Mouse (Mus musculus) liver, embryonic 15.5 days (tissue): ENCODE measurements around the gene Siglecf. TPM values are rescaled to one million over a fixed set of nuclear protein-coding genes. Genes with fewer than 3 reads are reported as not detected.

Experiments
- ATAC-seq: fragments of 200-750 bp; cut with Nextera tagmentation; 2 replicates; pipeline ENCODE4 v1.8.0; 2017; ENCODE audit warnings: moderate number of reproducible peaks, mild to moderate bottlenecking, moderate library complexity; ENCODE audit not compliant: insufficient read depth
- H3K27ac ChIP-seq: fragments of 300-500 bp; sonication (generic); replicated peaks from 2 replicates; pipeline ENCODE4 v1.5.1; 2015; ENCODE audit warnings: mild to moderate bottlenecking, inconsistent platforms
- H3K27me3 ChIP-seq: fragments of 300-500 bp; sonication (generic); 2 replicates; pipeline ENCODE4 v1.6.1; 2015; ENCODE audit warnings: mild to moderate bottlenecking, inconsistent platforms
- H3K36me3 ChIP-seq: fragments of 300-500 bp; sonication (generic); replicated peaks from 2 replicates; pipeline ENCODE4 v1.6.1; 2015; ENCODE audit warnings: moderate library complexity, mild to moderate bottlenecking, inconsistent platforms
- H3K4me1 ChIP-seq: fragments of 300-500 bp; sonication (generic); replicated peaks from 2 replicates; pipeline ENCODE4 v1.6.1; 2015; ENCODE audit warnings: inconsistent platforms
- H3K4me2 ChIP-seq: fragments of 300-500 bp; sonication (generic); 2 replicates; pipeline ENCODE4 v1.6.1; 2015; ENCODE audit warnings: moderate library complexity, mild to moderate bottlenecking, inconsistent platforms
- H3K4me3 ChIP-seq: fragments of 300-500 bp; sonication (generic); replicated peaks from 2 replicates; pipeline ENCODE4 v1.5.1; 2015; ENCODE audit warnings: mild to moderate bottlenecking, inconsistent platforms
- H3K9ac ChIP-seq: fragments of 300-500 bp; sonication (generic); 2 replicates; pipeline ENCODE4 v1.6.1; 2015; ENCODE audit warnings: moderate library complexity, mild to moderate bottlenecking, inconsistent platforms
- H3K9me3 ChIP-seq: fragments of 300-500 bp; sonication (generic); replicated peaks from 2 replicates; pipeline ENCODE4 v1.6.1; 2016; ENCODE audit warnings: inconsistent platforms
- WGBS: fragments of 180-500 bp; shearing (Covaris S2); methylation state at CpG from one replicate; pipeline ENCODE4 v1.1.7; 2015; ENCODE audit warnings: mixed read lengths; ENCODE audit not compliant: insufficient replicate concordance; 5-methylcytosine and 5-hydroxymethylcytosine counted together
- polyA plus RNA-seq: library from polyadenylated mRNA; unstranded; fragments of >200 nt; fragmentation: Nextera tagmentation; extraction: Ambion mirVana; gene quantifications from 2 replicates; pipeline ENCODE4 v1.2.1, GENCODE M21; 2015

Siglecf gene
- polyA plus RNA-seq = 1.8 TPM in 2 replicates

GRCm38 (mm10) chr7:43351154-43351553, at the start of gene Siglecf:
TSS of gene Siglecf (plus strand) at chr7:43351341.
- Histone ChIP-seq H3K36me3 (no peaks in the 10 kb centered on the region), H3K4me2 (no peak within 1 kb of the TSS), H3K4me1 (peaks cover 20% of the 10 kb centered on the region), H3K9ac (no peak within 1 kb of the TSS), H3K27ac (peak within 1 kb of the TSS; percentile 29; the same call in 1 of the 2 replicates), H3K4me3 (no peak within 1 kb of the TSS), H3K9me3 (no peaks in the 10 kb centered on the region), H3K27me3 (no peaks in the 10 kb centered on the region)
- whole genome bisulfite sequencing = 25% methylated on average over 3 of the region's 3 CpGs
- ATAC-seq = no peak

- Histone ChIP-seq H3K27me3 (no peaks in the 10 kb centered on the region), H3K4me3 (no peak overlapping the region), H3K9me3 (no peaks in the 10 kb centered on the region), H3K9ac (no peak overlapping the region), H3K36me3 (peaks cover 37% of the 10 kb centered on the region), H3K4me2 (no peak overlapping the region), H3K4me1 (peaks cover 26% of the 10 kb centered on the region), H3K27ac (no peak overlapping the region)
- no peak for ATAC-seq
- 29% methylated on average over 3 of the region's 3 CpGs for WGBS
Measured at GRCm38 (mm10) chr7:43305235-43305634, 45.9 kb upstream of the Siglecf start.

- H3K36me3 ChIP-seq = peaks cover 38% of the 10 kb centered on the region
- 0 out of 2 replicates have a peak overlapping the region, but pooled peaks have one; percentile 41 for H3K27ac ChIP-seq
- 61% methylated on average over 2 of the region's 2 CpGs for WGBS
- H3K27me3 ChIP-seq = no peaks in the 10 kb centered on the region
- no peaks in the 10 kb centered on the region for H3K9me3 ChIP-seq
- no peak overlapping the region for H3K9ac ChIP-seq
- peaks cover 55% of the 10 kb centered on the region for H3K4me1 ChIP-seq
- no peak overlapping the region for H3K4me2 ChIP-seq
- no peak for ATAC-seq
- no peak overlapping the region for H3K4me3 ChIP-seq
Measured at GRCm38 (mm10) chr7:43309069-43309468, 42.1 kb upstream of the Siglecf start.

GRCm38 (mm10) chr7:43311632-43312031, 39.5 kb upstream of the Siglecf start:
- Histone ChIP-seq H3K27me3 (no peaks in the 10 kb centered on the region), H3K4me3 (peak overlapping the region; percentile 84), H3K4me1 (peaks cover 51% of the 10 kb centered on the region), H3K4me2 (peak overlapping the region; percentile 88), H3K9ac (no peak overlapping the region), H3K9me3 (no peaks in the 10 kb centered on the region), H3K27ac (0 out of 2 replicates have a peak overlapping the region, but pooled peaks have one; percentile 80), H3K36me3 (peaks cover 35% of the 10 kb centered on the region)
- no peak for ATAC-seq
- 36% methylated on average over 6 of the region's 6 CpGs for WGBS

GRCm38 (mm10) chr7:43312386-43313012, 38.6 kb upstream of the Siglecf start:
- Histone ChIP-seq H3K9me3 (no peaks in the 10 kb centered on the region), H3K36me3 (peaks cover 28% of the 10 kb centered on the region), H3K4me1 (peaks cover 48% of the 10 kb centered on the region), H3K9ac (peak overlapping the region; percentile 72), H3K4me3 (peak overlapping the region; percentile 84), H3K27me3 (no peaks in the 10 kb centered on the region), H3K4me2 (peak overlapping the region; percentile 88), H3K27ac (peak overlapping the region; percentile 80)
- peak; percentile 51 for ATAC-seq
- WGBS = under 1% methylated on average over 32 of the region's 32 CpGs

DNA sequence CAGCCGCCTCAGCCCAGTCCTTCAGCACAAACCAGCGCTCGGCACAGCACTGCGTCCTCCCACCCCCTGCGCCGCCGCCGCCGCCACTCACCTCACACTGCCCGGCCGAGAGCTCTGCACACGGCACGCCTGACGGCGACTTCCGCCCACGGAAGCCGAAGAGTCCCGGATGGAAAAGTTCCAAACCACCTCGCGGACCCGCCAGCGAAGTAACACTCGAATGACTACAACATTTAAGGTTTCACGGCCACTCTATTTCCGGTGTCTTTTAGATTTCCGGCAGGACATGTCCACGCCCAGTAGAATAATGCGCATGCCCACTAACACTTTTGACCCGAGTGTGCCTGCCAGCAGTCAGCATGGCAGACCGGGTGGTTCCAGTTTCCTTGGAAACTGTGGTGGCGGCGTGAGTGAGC, 38.1 kb upstream of the Siglecf start, which contains the start of gene Zfp715:
Gene Zfp715, minus strand, starts transcription at position 282 of the 416 bp plus-strand sequence.
- Histone ChIP-seq H3K4me3 (peak within 1 kb of the TSS; percentile 84), H3K9ac (peak within 1 kb of the TSS; percentile 72), H3K36me3 (peaks cover 23% of the 10 kb centered on the region), H3K27ac (peak within 1 kb of the TSS; percentile 80), H3K4me2 (peak within 1 kb of the TSS; percentile 88), H3K27me3 (no peaks in the 10 kb centered on the region), H3K4me1 (peaks cover 44% of the 10 kb centered on the region), H3K9me3 (no peaks in the 10 kb centered on the region)
- WGBS = 0% methylated on average over 33 of the region's 33 CpGs
- ATAC-seq = peak; percentile 91

- H3K4me2 ChIP-seq = no peak overlapping the region
- H3K4me1 ChIP-seq = no peaks in the 10 kb centered on the region
- no peak overlapping the region for H3K4me3 ChIP-seq
- H3K27ac ChIP-seq = no peak overlapping the region
- WGBS = 49% methylated on average over 10 of the region's 10 CpGs
- H3K36me3 ChIP-seq = no peaks in the 10 kb centered on the region
- no peaks in the 10 kb centered on the region for H3K9me3 ChIP-seq
- H3K27me3 ChIP-seq = no peaks in the 10 kb centered on the region
- ATAC-seq = no peak
- no peak overlapping the region for H3K9ac ChIP-seq
Measured at GRCm38 (mm10) chr7:43326223-43326780, 24.8 kb upstream of the Siglecf start.

DNA sequence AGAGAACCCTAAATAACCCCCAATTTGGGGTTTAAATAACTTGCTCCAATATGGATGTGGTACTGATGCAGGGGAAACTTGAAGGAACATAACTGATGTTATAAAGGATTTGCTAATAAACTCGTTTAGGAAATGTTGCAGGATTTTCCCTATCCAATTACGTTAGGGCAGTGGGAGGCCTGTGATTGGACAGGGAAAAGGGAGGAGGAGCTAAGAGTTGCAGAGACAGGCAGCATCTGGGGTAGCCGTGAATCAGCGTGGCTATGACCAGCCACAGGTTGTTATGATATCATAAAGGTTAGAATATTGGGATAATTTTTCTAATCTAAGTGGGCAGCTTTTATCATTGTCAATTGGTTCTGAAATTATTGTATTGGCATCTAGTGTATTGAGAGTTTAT, 23.0 kb upstream of the Siglecf start:
- no peaks in the 10 kb centered on the region for H3K4me1 ChIP-seq
- WGBS = 48% methylated on average over 4 of the region's 4 CpGs
- no peak overlapping the region for H3K4me3 ChIP-seq
- H3K36me3 ChIP-seq = no peaks in the 10 kb centered on the region
- H3K4me2 ChIP-seq = no peak overlapping the region
- ATAC-seq = no peak
- no peaks in the 10 kb centered on the region for H3K27me3 ChIP-seq
- no peak overlapping the region for H3K9ac ChIP-seq
- H3K27ac ChIP-seq = no peak overlapping the region
- no peaks in the 10 kb centered on the region for H3K9me3 ChIP-seq

DNA sequence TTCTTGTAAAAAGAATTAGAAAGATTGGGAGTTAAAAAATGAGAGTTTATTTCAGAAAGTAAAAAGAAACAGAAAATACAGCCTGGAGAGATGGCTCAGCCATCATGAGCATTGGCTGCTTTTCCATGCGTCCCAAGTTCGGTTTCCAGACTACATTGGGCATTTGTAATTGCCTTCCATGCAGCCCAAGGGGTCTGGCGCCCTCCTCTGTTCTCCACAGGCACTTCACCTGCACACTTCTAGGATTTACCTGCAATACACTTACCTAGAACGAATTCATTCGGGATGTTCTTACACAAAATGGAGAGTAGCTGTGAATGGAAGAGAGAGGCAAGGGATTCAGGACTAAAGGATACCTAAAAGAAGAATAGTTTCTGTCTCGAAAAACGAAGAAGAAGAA, 17.9 kb upstream of the Siglecf start:
- H3K4me2 ChIP-seq = no peak overlapping the region
- no peak overlapping the region for H3K9ac ChIP-seq
- no peaks in the 10 kb centered on the region for H3K27me3 ChIP-seq
- H3K9me3 ChIP-seq = no peaks in the 10 kb centered on the region
- H3K36me3 ChIP-seq = no peaks in the 10 kb centered on the region
- H3K4me3 ChIP-seq = no peak overlapping the region
- H3K4me1 ChIP-seq = no peaks in the 10 kb centered on the region
- H3K27ac ChIP-seq = no peak overlapping the region
- no peak for ATAC-seq
- 24% methylated on average over 5 of the region's 7 CpGs for WGBS

GRCm38 (mm10) chr7:43333899-43334298, 17.2 kb upstream of the Siglecf start:
- H3K9ac ChIP-seq = no peak overlapping the region
- WGBS = 47% methylated on average over 2 of the region's 2 CpGs
- no peaks in the 10 kb centered on the region for H3K4me1 ChIP-seq
- H3K27me3 ChIP-seq = no peaks in the 10 kb centered on the region
- ATAC-seq = no peak
- H3K36me3 ChIP-seq = no peaks in the 10 kb centered on the region
- H3K9me3 ChIP-seq = no peaks in the 10 kb centered on the region
- H3K4me3 ChIP-seq = no peak overlapping the region
- H3K27ac ChIP-seq = no peak overlapping the region
- no peak overlapping the region for H3K4me2 ChIP-seq

DNA sequence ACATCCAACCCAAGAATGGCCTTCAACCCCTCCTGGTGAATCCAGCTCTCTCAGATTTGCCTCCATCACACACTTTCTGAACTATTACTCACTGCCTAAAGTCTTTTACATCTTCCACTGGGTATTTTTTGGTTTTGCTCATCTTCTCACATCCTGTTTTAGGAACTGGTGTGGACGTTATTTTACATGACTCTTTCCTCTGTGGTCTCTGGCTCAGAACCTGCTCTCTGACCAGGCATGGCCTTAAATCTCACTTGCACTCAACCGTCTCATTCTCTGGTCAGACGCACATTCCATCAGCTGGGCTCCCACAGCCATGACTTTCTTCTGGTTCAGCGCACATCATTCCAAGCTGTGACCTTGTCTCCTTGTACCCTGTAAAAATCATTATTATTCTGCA, 10.4 kb upstream of the Siglecf start:
- no peak overlapping the region for H3K4me3 ChIP-seq
- no peaks in the 10 kb centered on the region for H3K4me1 ChIP-seq
- no peaks in the 10 kb centered on the region for H3K9me3 ChIP-seq
- ATAC-seq = no peak
- no peaks in the 10 kb centered on the region for H3K36me3 ChIP-seq
- no peak overlapping the region for H3K27ac ChIP-seq
- H3K4me2 ChIP-seq = no peak overlapping the region
- H3K27me3 ChIP-seq = no peaks in the 10 kb centered on the region
- 56% methylated on average over 4 of the region's 4 CpGs for WGBS
- H3K9ac ChIP-seq = no peak overlapping the region
